21 mouse cellular contexts compared by ENCODE assay signal in genomic region chr8:109982386-109983105, GRCm38 (mm10). TPM values are rescaled to one million over a fixed set of nuclear protein-coding genes. Genes with fewer than 3 reads are reported as not detected.
DNase-seq lines count a peak whose midpoint lies in the region.
"Had no signal": no experiment of that assay in that cellular context is flagged by ENCODE, and none has a peak within 500 bp of the region (broad histone marks: within the 10 kb centered on the region; RNA-seq: fewer than 3 reads in every experiment).

No protein-coding gene starts in this region.

- peak; percentile 68 to 70 for DNase-seq in cerebellum, postnatal 10 days
- no peak for DNase-seq in cerebellum, adult 11-12 months
- peak; percentile 23 to 25 for DNase-seq in left cerebral cortex, postnatal 14 days (ENCODE audit: low spot score in 2 of 2)
- no peak for DNase-seq in left cerebral cortex, postnatal 10 days (ENCODE audit: extremely low spot score in 1 of 2, low spot score in 2 of 2)
- peak; percentile 6 for DNase-seq in 416B (ENCODE audit: low read depth)
- DNase-seq in thymus, postnatal 14 days: peak; percentile 51
- DNase-seq in embryo, embryonic 11 days: no peak
- DNase-seq: adrenal gland, postnatal 14 days; forebrain, postnatal 0 days; heart, postnatal 10 days; kidney, adult 18-20 months; kidney, postnatal 25 days; liver, embryonic 13.5 days; lung, adult 2 months; lung, postnatal 10 days; right cerebral cortex, postnatal 4 days had no signal

- intact Hi-C loops in left cerebral cortex, postnatal 14 days (cut with DNase I): no loop called here
- intact Hi-C loops in left cerebral cortex, postnatal 10 days (cut with DNase I): no loop called here

RNA-seq across cellular contexts. Expression of gene Tat, which starts 7.7 kb away (rescaled TPM):
- total RNA-seq in left cerebral cortex, postnatal 14 days (2021): not detected
- total RNA-seq in left cerebral cortex, postnatal 10 days (2021): not detected
- total RNA-seq: forebrain, postnatal 0 days; layer of hippocampus, adult 8-10 months; layer of hippocampus, postnatal 25 days; megakaryocyte-erythroid progenitor cell, adult 5-6 weeks had no signal

RNA-seq across cellular contexts. Expression of gene Marveld3, which starts 20.5 kb away (rescaled TPM):
- total RNA-seq in left cerebral cortex, postnatal 14 days (2021): under 1 TPM in 1 of 2 experiments, not detected in 1; 0.17 TPM
- under 1 TPM in 1 of 2 experiments, not detected in 1; 0.30 TPM for total RNA-seq in left cerebral cortex, postnatal 10 days (2021)
- total RNA-seq: gastrocnemius, adult 8-10 months; layer of hippocampus, postnatal 25 days; megakaryocyte-erythroid progenitor cell, adult 5-6 weeks had no signal

RNA-seq across cellular contexts. Expression of gene Chst4, which starts 57.0 kb away (rescaled TPM):
- not detected for total RNA-seq in left cerebral cortex, postnatal 14 days (2021)
- total RNA-seq in left cerebral cortex, postnatal 10 days (2021): not detected
- total RNA-seq: forebrain, postnatal 0 days; gastrocnemius, adult 8-10 months; gastrocnemius, postnatal 4 days; layer of hippocampus, postnatal 25 days; megakaryocyte-erythroid progenitor cell, adult 5-6 weeks had no signal

Comparison
In these comparisons a context has a peak if more than half of its experiments do, and no peak if none do; other contexts are left out.
1. DNase-seq: peak in cerebellum, postnatal 10 days (2 of 2), left cerebral cortex, postnatal 14 days (2 of 2), 416B (single experiment) and thymus, postnatal 14 days (single experiment); none in cerebellum, adult 11-12 months (single experiment), left cerebral cortex, postnatal 10 days (0 of 2) and embryo, embryonic 11 days (single experiment).